ENCODE assay signal across 15 mouse cellular contexts in the genomic region with DNA sequence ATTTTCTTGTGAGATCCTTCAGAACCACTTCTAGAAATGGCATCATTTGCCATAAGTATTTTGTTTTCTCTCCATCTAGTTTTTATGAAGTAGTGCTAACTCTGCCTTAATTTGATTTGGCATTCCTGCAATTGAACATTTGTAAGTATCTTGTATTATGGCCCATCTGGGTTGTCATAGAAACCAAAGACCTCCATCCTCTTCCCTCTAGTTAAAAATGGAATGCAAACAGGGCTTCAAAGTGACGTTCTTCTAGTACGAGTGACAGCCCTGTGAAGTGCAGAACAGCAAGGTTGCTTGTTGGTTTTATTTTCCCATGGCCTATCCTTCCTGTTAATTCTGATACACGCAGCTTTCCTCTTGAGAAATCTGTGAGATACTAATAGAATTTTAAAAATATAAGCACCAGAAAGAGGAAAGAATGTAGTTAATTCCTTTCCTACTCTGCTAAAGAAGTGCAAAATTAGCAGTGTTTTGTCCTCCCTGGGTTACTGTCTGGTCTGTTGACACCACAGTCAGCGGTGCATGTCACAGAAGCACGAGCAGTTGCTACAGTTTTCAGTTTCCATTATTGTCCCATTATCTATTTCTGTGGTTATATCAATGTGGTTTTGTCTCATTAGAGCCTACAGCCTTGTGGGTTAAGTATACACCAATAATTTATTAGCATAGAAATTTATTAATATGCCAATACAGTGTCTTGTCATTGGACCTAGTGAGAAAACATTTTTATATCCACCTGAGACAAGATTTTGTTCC.
A peak's percentile ranks its signal among the peaks of the same experiment; 100 is the strongest.
DNase-seq lines count a peak whose midpoint lies in the region; ATAC-seq and TF ChIP-seq lines count a peak whose summit lies in the region.
"Had no signal": no experiment of that assay in that cellular context is flagged by ENCODE, and none has a peak within 500 bp of the region (broad histone marks: within the 10 kb centered on the region; RNA-seq: fewer than 3 reads in every experiment).

No protein-coding gene starts in this region.

- H3K4me1 ChIP-seq in forebrain, embryonic 14.5 days (ENCODE audit: control insufficient read depth, insufficient read depth, low read length) = peaks cover 14% of the 10 kb centered on the region
- peaks cover 21% of the 10 kb centered on the region for H3K4me1 ChIP-seq in forebrain, embryonic 12.5 days
- peaks cover 9 to 13% of the 10 kb centered on the region in 2 experiments for H3K4me1 ChIP-seq in MEL (ENCODE audit: control insufficient read depth in 1 of 2, insufficient read depth in 2 of 2, low read length in 2 of 2)
- H3K4me1 ChIP-seq: liver, embryonic 15.5 days had no signal

- no peak overlapping the region for H3K4me3 ChIP-seq in forebrain, embryonic 14.5 days (ENCODE audit: low read depth, low read length)
- H3K4me3 ChIP-seq in forebrain, embryonic 12.5 days (replicated peaks) = no peak overlapping the region
- peak overlapping the region in 1 of 2 experiments; percentile 38; a peak in 2 of 4 replicates for H3K4me3 ChIP-seq in MEL (ENCODE audit: control insufficient read depth in 1 of 2, insufficient read depth in 1 of 2, low read depth in 2 of 2, low read length in 2 of 2)
- H3K4me3 ChIP-seq: limb, embryonic 12.5 days; liver, embryonic 15.5 days had no signal

- H3K27ac ChIP-seq in forebrain, embryonic 14.5 days (ENCODE audit: low read depth, low read length) = peak overlapping the region; percentile 6; the same call in 1 of the 2 replicates
- no peak overlapping the region for H3K27ac ChIP-seq in forebrain, embryonic 12.5 days
- H3K27ac ChIP-seq in MEL (ENCODE audit: control insufficient read depth, low read depth, low read length) = peak overlapping the region; percentile 25; the same call in 1 of the 2 replicates
- H3K27ac ChIP-seq: limb, embryonic 12.5 days; liver, embryonic 15.5 days had no signal

- H3K9ac ChIP-seq in forebrain, embryonic 14.5 days (ENCODE audit: low read length) = no peak overlapping the region
- H3K9ac ChIP-seq in forebrain, embryonic 12.5 days = no peak overlapping the region
- peak overlapping the region; percentile 38 for H3K9ac ChIP-seq in MEL (ENCODE audit: control insufficient read depth, low read depth, low read length, poor library complexity, severe bottlenecking)
- H3K9ac ChIP-seq: limb, embryonic 12.5 days; liver, embryonic 15.5 days had no signal

- H3K36me3 ChIP-seq in forebrain, embryonic 14.5 days (ENCODE audit: control insufficient read depth, insufficient read depth, low read length) = no peaks in the 10 kb centered on the region
- H3K36me3 ChIP-seq in forebrain, embryonic 12.5 days (replicated peaks) = no peaks in the 10 kb centered on the region
- peaks cover 0 to 15% of the 10 kb centered on the region in 2 experiments; a peak in 2 of 4 replicates for H3K36me3 ChIP-seq in MEL (ENCODE audit: control insufficient read depth in 1 of 2, insufficient read depth in 2 of 2, low read length in 2 of 2)
- H3K36me3 ChIP-seq: limb, embryonic 12.5 days; liver, embryonic 15.5 days had no signal

- intact Hi-C loops in gastrocnemius, postnatal 36 days (cut with DNase I) = no loop called here

- TF ChIP-seq CTCF in MEL (IDR thresholded peaks at IDR 0.05 in 2 of 3, conservative IDR thresholded peaks at IDR 0.05 in 1 of 3; ENCODE audit: control insufficient read depth in 1 of 3, insufficient read depth in 1 of 3, low read depth in 2 of 3, low read length in 3 of 3, poor library complexity in 1 of 3, severe bottlenecking in 1 of 3) = no peak

- H3K4me2 ChIP-seq in forebrain, embryonic 14.5 days (ENCODE audit: low read length) = no peak overlapping the region
- no peak overlapping the region for H3K4me2 ChIP-seq in forebrain, embryonic 12.5 days
- H3K4me2 ChIP-seq: heart, embryonic 11.5 days; limb, embryonic 12.5 days; liver, embryonic 15.5 days had no signal

- ATAC-seq in forebrain, embryonic 14.5 days = peak; percentile 69; the same call in 1 of the 2 replicates
- no peak for ATAC-seq in forebrain, embryonic 12.5 days (ENCODE audit: low FRiP score)
- ATAC-seq in megakaryocyte-erythroid progenitor cell, adult 5-6 weeks (replicated peaks; ENCODE audit: low FRiP score, low TSS enrichment, poor library complexity, severe bottlenecking) = peak; percentile 79

- peak; percentile 60 to 73; a peak in 3 of 4 replicates for TF ChIP-seq EP300 in MEL (IDR thresholded peaks at IDR 0.05; ENCODE audit: low read depth in 1 of 2, low read length in 2 of 2)

- no peak for TF ChIP-seq RAD21 in MEL (IDR thresholded peaks at IDR 0.05; ENCODE audit: low read depth, low read length)

- DNase-seq in forebrain, embryonic 14.5 days (ENCODE audit: low spot score) = peak; percentile 81
- peak; percentile 13 for DNase-seq in lung, postnatal 25 days (ENCODE audit: low spot score)
- no peak for DNase-seq in lung, postnatal 4 days
- DNase-seq in MEL (ENCODE audit: low read depth, low spot score) = peak; percentile 65
- DNase-seq in adrenal gland, adult (ENCODE audit: inconsistent age in 2 of 2, low spot score in 1 of 2) = no peak
- DNase-seq in gastrocnemius, postnatal 36 days = no peak
- DNase-seq: adrenal gland, postnatal 10 days; cerebellum, adult 9-11 months; kidney, postnatal 25 days; lung, postnatal 14 days had no signal

- no peaks in the 10 kb centered on the region for H3K27me3 ChIP-seq in forebrain, embryonic 14.5 days (replicated peaks; ENCODE audit: control insufficient read depth, insufficient read depth, low read length)
- H3K27me3 ChIP-seq in forebrain, embryonic 12.5 days = no peaks in the 10 kb centered on the region
- H3K27me3 ChIP-seq in MEL (ENCODE audit: control insufficient read depth in 1 of 2, insufficient read depth in 2 of 2, low read length in 2 of 2) = no peaks in the 10 kb centered on the region
- H3K27me3 ChIP-seq: limb, embryonic 12.5 days; liver, embryonic 15.5 days had no signal

- no peaks in the 10 kb centered on the region for H3K79me2 ChIP-seq in MEL (ENCODE audit: control insufficient read depth, insufficient read depth, low read length, poor library complexity)

- WGBS in forebrain, embryonic 14.5 days = 34% methylated on average over 5 of the region's 5 CpGs
- 42% methylated on average over 5 of the region's 5 CpGs for WGBS in forebrain, embryonic 12.5 days

- H3K9me3 ChIP-seq in forebrain, embryonic 14.5 days (replicated peaks; ENCODE audit: control insufficient read depth, low read length) = no peaks in the 10 kb centered on the region
- H3K9me3 ChIP-seq in forebrain, embryonic 12.5 days = no peaks in the 10 kb centered on the region
- H3K9me3 ChIP-seq in MEL (replicated peaks; ENCODE audit: insufficient read depth, low read length) = no peaks in the 10 kb centered on the region
- H3K9me3 ChIP-seq: limb, embryonic 12.5 days; liver, embryonic 15.5 days had no signal

- TF ChIP-seq POLR2A in MEL (IDR thresholded peaks at IDR 0.05; ENCODE audit: control insufficient read depth in 1 of 2, insufficient read depth in 1 of 2, low read depth in 1 of 2, low read length in 2 of 2, poor library complexity in 1 of 2) = no peak

TF ChIP-seq in MEL, 35 proteins besides CTCF, POLR2A, EP300 and RAD21:
- TF ChIP-seq MEF2A (IDR thresholded peaks at IDR 0.05; ENCODE audit: extremely low read depth, insufficient replicate concordance, low read depth, low read length, poor library complexity, severe bottlenecking) (peak; percentile 88), GATA1 (IDR thresholded peaks at IDR 0.05; ENCODE audit: low read depth, low read length) (peak; percentile 77), TAL1 (IDR thresholded peaks at IDR 0.05; ENCODE audit: low read length) (no peak), ETS1 (IDR thresholded peaks at IDR 0.05; ENCODE audit: low read depth, low read length) (peak; percentile 69), MXI1 (IDR thresholded peaks at IDR 0.05; ENCODE audit: low read depth, low read length) (peak; percentile 80), BHLHE40 (IDR thresholded peaks at IDR 0.05; ENCODE audit: borderline replicate concordance, low read depth, low read length) (peak; percentile 73; the same call in 1 of the 2 replicates), SIN3A (IDR thresholded peaks at IDR 0.05; ENCODE audit: low read length) (peak; percentile 74), CHD1 (IDR thresholded peaks at IDR 0.05; ENCODE audit: low read depth, low read length) (no peak), MYC (IDR thresholded peaks at IDR 0.05; ENCODE audit: low read depth, low read length) (0 out of 2 replicates have a peak, but pooled peaks have one; percentile 62), SMC3 (IDR thresholded peaks at IDR 0.05; ENCODE audit: low read depth, low read length) (no peak), MYB (IDR thresholded peaks at IDR 0.05; ENCODE audit: low read depth, low read length) (peak; percentile 54; the same call in 1 of the 2 replicates), RCOR1 (IDR thresholded peaks at IDR 0.05; ENCODE audit: low read depth, low read length) (peak; percentile 51; the same call in 1 of the 2 replicates)

Comparison
In these comparisons a context has a peak if more than half of its experiments do, and no peak if none do; other contexts are left out.
1. DNase-seq: peak in forebrain, embryonic 14.5 days (single experiment), lung, postnatal 25 days (single experiment) and MEL (single experiment); none in lung, postnatal 4 days (0 of 2), adrenal gland, adult (0 of 2) and gastrocnemius, postnatal 36 days (0 of 2).